Mouse (Mus musculus): ENCODE measurements around the gene P2ry2.

DNA sequence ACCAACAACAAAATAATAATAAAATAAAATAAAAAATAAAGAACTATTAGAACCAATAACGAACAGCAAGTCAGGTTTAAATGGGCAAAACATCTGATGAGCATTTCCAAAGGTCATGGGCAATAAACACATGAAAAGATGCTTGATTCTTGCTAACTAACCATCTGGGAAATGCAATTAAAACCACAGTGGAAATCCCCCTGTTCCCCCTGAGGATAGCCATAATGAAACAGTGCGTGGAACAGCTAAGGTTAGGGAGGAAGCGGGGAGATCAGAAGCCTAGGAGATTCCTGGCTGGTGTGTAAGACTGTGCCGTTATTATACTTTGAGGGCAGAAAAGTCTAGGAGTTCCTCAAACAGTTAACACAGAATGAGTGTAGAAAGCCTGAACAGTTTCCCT is 44.6 kb upstream of the P2ry2 start:
- no peak for TF ChIP-seq CTCF (IDR thresholded peaks at IDR 0.05; ENCODE audit: low read depth)
- TF ChIP-seq EP300 (IDR thresholded peaks at IDR 0.05; ENCODE audit: low read depth), result no peak

All from heart, postnatal 0 days (tissue).